Mouse (Mus musculus): ENCODE measurements around the gene Itgb1. TPM values are rescaled to one million over a fixed set of nuclear protein-coding genes. Genes with fewer than 3 reads are reported as not detected.

Gene Itgb1
- polyA plus RNA-seq (2014; fragmentation: Nextera tagmentation; extraction: Ambion mirVana), result 331 and 346 TPM in 2 replicates

GRCm38 (mm10) chr8:128685507-128686428 is at the start of gene Itgb1:
Gene Itgb1 (plus strand): TSS chr8:128685654.
- ATAC-seq (ENCODE audit: low read depth) (peak; percentile 95), DNase-seq (ENCODE audit: low spot score) (peak; percentile 97)
- Histone ChIP-seq H3K4me2 (ENCODE audit: low read depth, low read length) (peak within 1 kb of the TSS; percentile 83), H3K9ac (ENCODE audit: low read depth, low read length) (peak within 1 kb of the TSS; percentile 100), H3K36me3 (ENCODE audit: control insufficient read depth, insufficient read depth, low read length) (no peaks in the 10 kb centered on the region), H3K9me3 (ENCODE audit: control insufficient read depth, low read length) (no peaks in the 10 kb centered on the region), H3K4me3 (ENCODE audit: low read depth, low read length) (peak within 1 kb of the TSS; percentile 94), H3K4me1 (ENCODE audit: control insufficient read depth, insufficient read depth, low read length) (peaks cover 10% of the 10 kb centered on the region), H3K27ac (replicated peaks; ENCODE audit: low read depth, low read length) (peak within 1 kb of the TSS; percentile 99), H3K27me3 (replicated peaks; ENCODE audit: control insufficient read depth, insufficient read depth, low read length) (no peaks in the 10 kb centered on the region)
- 2% methylated on average over 46 of the region's 113 CpGs for WGBS

GRCm38 (mm10) chr8:128643104-128643503 is 42.4 kb upstream of the Itgb1 start:
- H3K27ac ChIP-seq (replicated peaks; ENCODE audit: low read depth, low read length), result no peak overlapping the region
- no peaks in the 10 kb centered on the region for H3K36me3 ChIP-seq (ENCODE audit: control insufficient read depth, insufficient read depth, low read length)
- H3K9me3 ChIP-seq (ENCODE audit: control insufficient read depth, low read length), result no peaks in the 10 kb centered on the region
- H3K4me2 ChIP-seq (ENCODE audit: low read depth, low read length), result no peak overlapping the region
- no peaks in the 10 kb centered on the region for H3K4me1 ChIP-seq (ENCODE audit: control insufficient read depth, insufficient read depth, low read length)
- ATAC-seq (ENCODE audit: low read depth), result no peak
- H3K27me3 ChIP-seq (replicated peaks; ENCODE audit: control insufficient read depth, insufficient read depth, low read length), result no peaks in the 10 kb centered on the region
- DNase-seq (ENCODE audit: low spot score), result peak; percentile 4
- 84% methylated on average over 1 of the region's 1 CpGs for WGBS
- no peak overlapping the region for H3K9ac ChIP-seq (ENCODE audit: low read depth, low read length)
- no peak overlapping the region for H3K4me3 ChIP-seq (ENCODE audit: low read depth, low read length)

GRCm38 (mm10) chr8:128645452-128645851 is 40.0 kb upstream of the Itgb1 start:
- H3K4me1 ChIP-seq (ENCODE audit: control insufficient read depth, insufficient read depth, low read length), result no peaks in the 10 kb centered on the region
- ATAC-seq (ENCODE audit: low read depth), result no peak
- H3K9me3 ChIP-seq (ENCODE audit: control insufficient read depth, low read length), result no peaks in the 10 kb centered on the region
- no peak overlapping the region for H3K4me2 ChIP-seq (ENCODE audit: low read depth, low read length)
- H3K9ac ChIP-seq (ENCODE audit: low read depth, low read length), result no peak overlapping the region
- H3K27me3 ChIP-seq (replicated peaks; ENCODE audit: control insufficient read depth, insufficient read depth, low read length), result no peaks in the 10 kb centered on the region
- H3K36me3 ChIP-seq (ENCODE audit: control insufficient read depth, insufficient read depth, low read length), result no peaks in the 10 kb centered on the region
- no peak for DNase-seq (ENCODE audit: low spot score)
- no peak overlapping the region for H3K4me3 ChIP-seq (ENCODE audit: low read depth, low read length)
- H3K27ac ChIP-seq (replicated peaks; ENCODE audit: low read depth, low read length), result no peak overlapping the region

- Histone ChIP-seq H3K36me3 (ENCODE audit: control insufficient read depth, insufficient read depth, low read length) (no peaks in the 10 kb centered on the region), H3K27ac (replicated peaks; ENCODE audit: low read depth, low read length) (no peak overlapping the region), H3K9ac (ENCODE audit: low read depth, low read length) (no peak overlapping the region), H3K4me1 (ENCODE audit: control insufficient read depth, insufficient read depth, low read length) (no peaks in the 10 kb centered on the region), H3K27me3 (replicated peaks; ENCODE audit: control insufficient read depth, insufficient read depth, low read length) (no peaks in the 10 kb centered on the region), H3K4me2 (ENCODE audit: low read depth, low read length) (no peak overlapping the region), H3K9me3 (ENCODE audit: control insufficient read depth, low read length) (no peaks in the 10 kb centered on the region), H3K4me3 (ENCODE audit: low read depth, low read length) (no peak overlapping the region)
- ATAC-seq (ENCODE audit: low read depth), result no peak
- 78% methylated on average over 5 of the region's 5 CpGs for WGBS
- DNase-seq (ENCODE audit: low spot score), result no peak
Measured at GRCm38 (mm10) chr8:128646456-128646855, 39.0 kb upstream of the Itgb1 start.

- H3K4me3 ChIP-seq (ENCODE audit: low read depth, low read length), result no peak overlapping the region
- ATAC-seq (ENCODE audit: low read depth) (no peak), DNase-seq (ENCODE audit: low spot score) (no peak)
- no peak overlapping the region for H3K27ac ChIP-seq (replicated peaks; ENCODE audit: low read depth, low read length)
- H3K27me3 ChIP-seq (replicated peaks; ENCODE audit: control insufficient read depth, insufficient read depth, low read length), result no peaks in the 10 kb centered on the region
- no peak overlapping the region for H3K9ac ChIP-seq (ENCODE audit: low read depth, low read length)
- H3K36me3 ChIP-seq (ENCODE audit: control insufficient read depth, insufficient read depth, low read length), result no peaks in the 10 kb centered on the region
- no peak overlapping the region for H3K4me2 ChIP-seq (ENCODE audit: low read depth, low read length)
- no peaks in the 10 kb centered on the region for H3K9me3 ChIP-seq (ENCODE audit: control insufficient read depth, low read length)
- no peaks in the 10 kb centered on the region for H3K4me1 ChIP-seq (ENCODE audit: control insufficient read depth, insufficient read depth, low read length)
Measured at GRCm38 (mm10) chr8:128648071-128648470, 37.4 kb upstream of the Itgb1 start.

- ATAC-seq (ENCODE audit: low read depth) (no peak), DNase-seq (ENCODE audit: low spot score) (peak; percentile 50)
- H3K27me3 ChIP-seq (replicated peaks; ENCODE audit: control insufficient read depth, insufficient read depth, low read length), result no peaks in the 10 kb centered on the region
- H3K4me1 ChIP-seq (ENCODE audit: control insufficient read depth, insufficient read depth, low read length), result peaks cover 7% of the 10 kb centered on the region
- H3K4me3 ChIP-seq (ENCODE audit: low read depth, low read length), result no peak overlapping the region
- WGBS, result 88% methylated on average over 2 of the region's 2 CpGs
- no peak overlapping the region for H3K27ac ChIP-seq (replicated peaks; ENCODE audit: low read depth, low read length)
- H3K4me2 ChIP-seq (ENCODE audit: low read depth, low read length), result no peak overlapping the region
- H3K36me3 ChIP-seq (ENCODE audit: control insufficient read depth, insufficient read depth, low read length), result no peaks in the 10 kb centered on the region
- H3K9ac ChIP-seq (ENCODE audit: low read depth, low read length), result no peak overlapping the region
- no peaks in the 10 kb centered on the region for H3K9me3 ChIP-seq (ENCODE audit: control insufficient read depth, low read length)
Measured at GRCm38 (mm10) chr8:128650331-128650855, 35.1 kb upstream of the Itgb1 start.

- no peak overlapping the region for H3K27ac ChIP-seq (replicated peaks; ENCODE audit: low read depth, low read length)
- no peak for ATAC-seq (ENCODE audit: low read depth)
- H3K27me3 ChIP-seq (replicated peaks; ENCODE audit: control insufficient read depth, insufficient read depth, low read length), result no peaks in the 10 kb centered on the region
- H3K36me3 ChIP-seq (ENCODE audit: control insufficient read depth, insufficient read depth, low read length), result no peaks in the 10 kb centered on the region
- WGBS, result 46% methylated on average over 6 of the region's 6 CpGs
- DNase-seq (ENCODE audit: low spot score), result peak; percentile 84
- H3K4me2 ChIP-seq (ENCODE audit: low read depth, low read length), result no peak overlapping the region
- peaks cover 7% of the 10 kb centered on the region for H3K4me1 ChIP-seq (ENCODE audit: control insufficient read depth, insufficient read depth, low read length)
- no peaks in the 10 kb centered on the region for H3K9me3 ChIP-seq (ENCODE audit: control insufficient read depth, low read length)
- no peak overlapping the region for H3K9ac ChIP-seq (ENCODE audit: low read depth, low read length)
- no peak overlapping the region for H3K4me3 ChIP-seq (ENCODE audit: low read depth, low read length)
Measured at GRCm38 (mm10) chr8:128652399-128653109, 32.9 kb upstream of the Itgb1 start.

GRCm38 (mm10) chr8:128653642-128654364 is 31.7 kb upstream of the Itgb1 start:
- WGBS, result 23% methylated on average over 5 of the region's 5 CpGs
- no peak for DNase-seq (ENCODE audit: low spot score)
- Histone ChIP-seq H3K27ac (replicated peaks; ENCODE audit: low read depth, low read length) (peak overlapping the region; percentile 89), H3K4me2 (ENCODE audit: low read depth, low read length) (peak overlapping the region; percentile 66), H3K4me1 (ENCODE audit: control insufficient read depth, insufficient read depth, low read length) (peaks cover 7% of the 10 kb centered on the region), H3K27me3 (replicated peaks; ENCODE audit: control insufficient read depth, insufficient read depth, low read length) (no peaks in the 10 kb centered on the region), H3K9me3 (ENCODE audit: control insufficient read depth, low read length) (peaks cover 8% of the 10 kb centered on the region; the same call in 1 of the 2 replicates), H3K4me3 (ENCODE audit: low read depth, low read length) (peak overlapping the region; percentile 31), H3K36me3 (ENCODE audit: control insufficient read depth, insufficient read depth, low read length) (no peaks in the 10 kb centered on the region), H3K9ac (ENCODE audit: low read depth, low read length) (peak overlapping the region; percentile 61; the same call in 1 of the 2 replicates)
- peak; percentile 9; the same call in 1 of the 2 replicates for ATAC-seq (ENCODE audit: low read depth)

Measured in embryonic facial prominence, embryonic 14.5 days (tissue).